Mouse (Mus musculus) limb, embryonic 14.5 days (tissue): Measurements from ENCODE around the gene Ctnna2. TPM values are rescaled to one million over a fixed set of nuclear protein-coding genes. Genes with fewer than 3 reads are reported as not detected.

Source experiments
- ATAC-seq: fragments of 200-750 bp; cut with Nextera tagmentation; 2 replicates; pipeline ENCODE4 v1.8.0; 2017; ENCODE audit warnings: low read depth, moderate number of reproducible peaks, moderate TSS enrichment; ENCODE audit not compliant: low FRiP score
- DNase-seq: peaks from one replicate; pipeline ENCODE4 v3.0.0-alpha.2; 2015; ENCODE audit warnings: low spot score
- H3K27ac ChIP-seq: fragments of 300-500 bp; sonication (generic); replicated peaks from 2 replicates; pipeline ENCODE4 v1.5.1; 2014; ENCODE audit warnings: low read depth, mild to moderate bottlenecking, low read length, moderate library complexity, mixed read lengths
- H3K27me3 ChIP-seq: fragments of 300-500 bp; sonication (generic); 2 replicates; pipeline ENCODE4 v1.6.1; 2014; ENCODE audit warnings: low read length, mixed read lengths; ENCODE audit not compliant: control insufficient read depth, insufficient read depth
- H3K36me3 ChIP-seq: fragments of 300-500 bp; sonication (generic); 2 replicates; pipeline ENCODE4 v1.6.1; 2014; ENCODE audit warnings: mild to moderate bottlenecking, low read length, moderate library complexity, mixed read lengths; ENCODE audit not compliant: control insufficient read depth, insufficient read depth
- H3K4me1 ChIP-seq: fragments of 300-500 bp; sonication (generic); 2 replicates; pipeline ENCODE4 v1.6.1; 2014; ENCODE audit warnings: antibody characterized with exemption, low read length, mixed read lengths; ENCODE audit not compliant: control insufficient read depth, insufficient read depth
- H3K4me2 ChIP-seq: fragments of 300-500 bp; sonication (generic); replicated peaks from 2 replicates; pipeline ENCODE4 v1.6.1; 2014; ENCODE audit warnings: low read depth, mild to moderate bottlenecking, low read length, moderate library complexity; ENCODE audit not compliant: severe bottlenecking
- H3K4me3 ChIP-seq: fragments of 300-500 bp; sonication (generic); replicated peaks from 2 replicates; pipeline ENCODE4 v1.5.1; 2014; ENCODE audit warnings: low read length
- H3K9ac ChIP-seq: fragments of 300-500 bp; sonication (generic); 2 replicates; pipeline ENCODE4 v1.6.1; 2014; ENCODE audit warnings: mild to moderate bottlenecking, low read depth, low read length, moderate library complexity; ENCODE audit not compliant: severe bottlenecking
- H3K9me3 ChIP-seq: fragments of 300-500 bp; sonication (generic); 2 replicates; pipeline ENCODE4 v1.6.1; 2016; ENCODE audit warnings: low read length; ENCODE audit not compliant: control insufficient read depth
- POLR2A ChIP-seq: fragments of 200-500 bp; IDR thresholded peaks from 2 replicates; pipeline ENCODE4 v1.8.0; 2012; ENCODE audit warnings: inconsistent platforms, mild to moderate bottlenecking, moderate library complexity, borderline replicate concordance; ENCODE audit not compliant: insufficient read depth, insufficient read length; ENCODE audit errors: extremely low read depth
- WGBS: fragments of 180-500 bp; shearing (Covaris S2); extraction: QIAGEN DNeasy Blood & Tissue Kit; methylation state at CpG from one replicate; pipeline ENCODE4 v1.1.7; 2014; 5-methylcytosine and 5-hydroxymethylcytosine counted together
- polyA plus RNA-seq, 2 experiments: library from polyadenylated mRNA; depleted of rRNA in 1 of 2; stranded (reverse) in 1 of 2; unstranded in 1 of 2; fragments of >200 nt; fragmentation: Nextera tagmentation in 1 of 2; extraction: Ambion mirVana in 1 of 2; gene quantifications; 2 replicates each; pipeline versions ENCODE4 v1.2.1 to v1.2.3; 2012 to 2014

The Ctnna2 gene
- polyA plus RNA-seq, 2 experiments, result 1.7 to 2.7 TPM

GRCm38 (mm10) chr6:77969774-77970173 is 9.7 kb downstream of the Ctnna2 start:
- Histone ChIP-seq H3K9me3 (no peaks in the 10 kb centered on the region), H3K27me3 (no peaks in the 10 kb centered on the region), H3K4me1 (no peaks in the 10 kb centered on the region), H3K36me3 (no peaks in the 10 kb centered on the region), H3K4me3 (no peak overlapping the region), H3K4me2 (no peak overlapping the region), H3K27ac (no peak overlapping the region), H3K9ac (no peak overlapping the region)
- TF ChIP-seq POLR2A, result no peak
- no peak for ATAC-seq
- DNase-seq, result no peak
- 66% methylated on average over 4 of the region's 4 CpGs for WGBS

- DNase-seq, result no peak
- WGBS, result 93% methylated on average over 1 of the region's 1 CpGs
- no peak for ATAC-seq
- Histone ChIP-seq H3K27me3 (no peaks in the 10 kb centered on the region), H3K9me3 (no peaks in the 10 kb centered on the region), H3K9ac (no peak overlapping the region), H3K4me1 (no peaks in the 10 kb centered on the region), H3K27ac (no peak overlapping the region), H3K4me3 (no peak overlapping the region), H3K4me2 (no peak overlapping the region), H3K36me3 (no peaks in the 10 kb centered on the region)
- TF ChIP-seq POLR2A, result no peak
Measured at GRCm38 (mm10) chr6:77962011-77962410, 17.5 kb downstream of the Ctnna2 start.

- no peak for TF ChIP-seq POLR2A
- Histone ChIP-seq H3K4me1 (no peaks in the 10 kb centered on the region), H3K9ac (no peak overlapping the region), H3K4me3 (no peak overlapping the region), H3K27ac (no peak overlapping the region), H3K36me3 (no peaks in the 10 kb centered on the region), H3K27me3 (no peaks in the 10 kb centered on the region), H3K9me3 (no peaks in the 10 kb centered on the region), H3K4me2 (no peak overlapping the region)
- WGBS, result 79% methylated on average over 4 of the region's 4 CpGs
- DNase-seq (no peak), ATAC-seq (no peak)
Measured at GRCm38 (mm10) chr6:77951276-77951675, 28.2 kb downstream of the Ctnna2 start.

DNA sequence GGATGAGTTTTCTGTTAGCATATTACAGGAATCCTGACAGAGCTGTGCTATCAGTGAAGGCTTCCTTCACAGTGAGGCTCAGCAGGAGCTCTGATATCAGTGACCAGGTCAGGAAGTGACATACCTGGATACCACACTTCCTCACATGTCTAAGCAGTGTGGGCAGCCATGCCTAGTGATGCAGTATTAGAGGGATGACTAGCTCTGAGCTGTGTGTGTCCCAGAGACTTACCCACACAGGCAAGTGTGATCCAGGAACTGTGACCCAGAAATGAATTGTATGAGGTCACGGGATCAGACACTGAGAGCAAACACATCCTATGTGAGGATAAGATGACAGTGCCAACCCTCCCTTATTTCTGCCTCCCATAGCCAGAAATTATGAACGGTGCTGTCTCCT is 28.8 kb downstream of the Ctnna2 start:
- no peak overlapping the region for H3K4me2 ChIP-seq
- H3K9ac ChIP-seq, result no peak overlapping the region
- no peak for DNase-seq
- H3K9me3 ChIP-seq, result no peaks in the 10 kb centered on the region
- no peak overlapping the region for H3K4me3 ChIP-seq
- H3K27me3 ChIP-seq, result no peaks in the 10 kb centered on the region
- H3K4me1 ChIP-seq, result no peaks in the 10 kb centered on the region
- no peak overlapping the region for H3K27ac ChIP-seq
- no peak for TF ChIP-seq POLR2A
- 81% methylated on average over 2 of the region's 2 CpGs for WGBS
- ATAC-seq, result no peak
- H3K36me3 ChIP-seq, result no peaks in the 10 kb centered on the region

GRCm38 (mm10) chr6:77929375-77929774 is 50.1 kb downstream of the Ctnna2 start:
- no peaks in the 10 kb centered on the region for H3K9me3 ChIP-seq
- H3K4me2 ChIP-seq, result no peak overlapping the region
- H3K27ac ChIP-seq, result no peak overlapping the region
- ATAC-seq (no peak), DNase-seq (no peak)
- H3K36me3 ChIP-seq, result no peaks in the 10 kb centered on the region
- 63% methylated on average over 3 of the region's 3 CpGs for WGBS
- no peaks in the 10 kb centered on the region for H3K27me3 ChIP-seq
- no peak overlapping the region for H3K9ac ChIP-seq
- TF ChIP-seq POLR2A, result no peak
- no peak overlapping the region for H3K4me3 ChIP-seq
- no peaks in the 10 kb centered on the region for H3K4me1 ChIP-seq

- Histone ChIP-seq H3K4me3 (no peak overlapping the region), H3K9me3 (no peaks in the 10 kb centered on the region), H3K9ac (no peak overlapping the region), H3K27me3 (no peaks in the 10 kb centered on the region), H3K4me2 (no peak overlapping the region), H3K4me1 (no peaks in the 10 kb centered on the region), H3K36me3 (no peaks in the 10 kb centered on the region), H3K27ac (no peak overlapping the region)
- ATAC-seq, result no peak
- WGBS, result 97% methylated on average over 2 of the region's 2 CpGs
- DNase-seq, result no peak
- no peak for TF ChIP-seq POLR2A
Measured at GRCm38 (mm10) chr6:77873150-77873549, 106.3 kb downstream of the Ctnna2 start.
